Mouse (Mus musculus): ENCODE results near the gene Lilra5. TPM values are rescaled to one million over a fixed set of nuclear protein-coding genes. Genes with fewer than 3 reads are reported as not detected.
"Not testable (repeated sequence)": the region's sequence is repeated elsewhere in the genome, so short reads cannot be mapped to it uniquely, and the experiment has no call there.

Lilra5 gene
- not detected in 2 replicates for polyA plus RNA-seq (2014; fragmentation: Nextera tagmentation; extraction: Ambion mirVana)

DNA sequence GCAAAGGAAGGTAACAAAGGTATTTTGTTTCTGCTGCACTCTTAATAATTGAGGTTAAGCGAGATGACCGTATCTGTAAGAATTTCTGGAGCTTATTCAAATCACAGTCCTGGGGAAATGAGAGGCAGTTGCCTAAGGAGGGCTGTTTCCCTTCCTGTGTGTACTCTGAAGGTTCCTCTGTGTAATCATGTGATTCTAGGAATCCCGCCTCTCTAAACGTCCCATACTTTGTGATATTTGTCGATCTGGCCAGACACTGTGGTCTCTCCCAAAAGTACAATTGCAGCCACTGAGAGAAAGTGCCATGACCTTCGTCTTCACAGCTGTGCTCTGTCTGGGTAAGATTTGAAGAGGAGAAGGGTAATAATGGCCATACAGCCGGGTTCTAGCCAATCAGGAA, at the start of gene Lilra5:
Gene Lilra5 (plus strand): TSS at position 301 of the 400 bp plus-strand sequence.
- no peaks in the 10 kb centered on the region for H3K9me3 ChIP-seq (ENCODE audit: control insufficient read depth, low read length)
- H3K36me3 ChIP-seq (ENCODE audit: control insufficient read depth, insufficient read depth, low read length), result no peaks in the 10 kb centered on the region
- no peak within 1 kb of the TSS for H3K9ac ChIP-seq (replicated peaks; ENCODE audit: low read depth, low read length)
- no peaks in the 10 kb centered on the region for H3K27me3 ChIP-seq (ENCODE audit: control insufficient read depth, insufficient read depth, low read length)
- H3K27ac ChIP-seq (ENCODE audit: low read depth, low read length), result no peak within 1 kb of the TSS
- H3K4me1 ChIP-seq (ENCODE audit: control insufficient read depth, insufficient read depth, low read length), result no peaks in the 10 kb centered on the region
- ATAC-seq (ENCODE audit: low read depth), result no peak
- 79% methylated on average over 7 of the region's 7 CpGs for WGBS
- H3K4me3 ChIP-seq (ENCODE audit: low read depth, low read length), result no peak within 1 kb of the TSS
- no peak within 1 kb of the TSS for H3K4me2 ChIP-seq (ENCODE audit: low read depth, low read length)

- Histone ChIP-seq H3K4me1 (ENCODE audit: control insufficient read depth, insufficient read depth, low read length) (no peaks in the 10 kb centered on the region), H3K4me2 (ENCODE audit: low read depth, low read length) (no peak overlapping the region), H3K4me3 (ENCODE audit: low read depth, low read length) (no peak overlapping the region), H3K9me3 (ENCODE audit: control insufficient read depth, low read length) (no peaks in the 10 kb centered on the region), H3K36me3 (ENCODE audit: control insufficient read depth, insufficient read depth, low read length) (no peaks in the 10 kb centered on the region), H3K27me3 (ENCODE audit: control insufficient read depth, insufficient read depth, low read length) (no peaks in the 10 kb centered on the region), H3K27ac (ENCODE audit: low read depth, low read length) (no peak overlapping the region), H3K9ac (replicated peaks; ENCODE audit: low read depth, low read length) (no peak overlapping the region)
- ATAC-seq (ENCODE audit: low read depth), result no peak
- 84% methylated on average over 1 of the region's 1 CpGs for WGBS
Observed at GRCm38 (mm10) chr7:4207126-4207525, 30.4 kb upstream of the Lilra5 start.

GRCm38 (mm10) chr7:4208626-4209025, 28.9 kb upstream of the Lilra5 start:
- H3K9ac ChIP-seq (replicated peaks; ENCODE audit: low read depth, low read length), result no peak overlapping the region
- no peaks in the 10 kb centered on the region for H3K9me3 ChIP-seq (ENCODE audit: control insufficient read depth, low read length)
- H3K4me2 ChIP-seq (ENCODE audit: low read depth, low read length), result no peak overlapping the region
- H3K27ac ChIP-seq (ENCODE audit: low read depth, low read length), result no peak overlapping the region
- no peaks in the 10 kb centered on the region for H3K27me3 ChIP-seq (ENCODE audit: control insufficient read depth, insufficient read depth, low read length)
- 39% methylated on average over 2 of the region's 2 CpGs for WGBS
- H3K4me3 ChIP-seq (ENCODE audit: low read depth, low read length), result no peak overlapping the region
- no peaks in the 10 kb centered on the region for H3K4me1 ChIP-seq (ENCODE audit: control insufficient read depth, insufficient read depth, low read length)
- no peak for ATAC-seq (ENCODE audit: low read depth)
- H3K36me3 ChIP-seq (ENCODE audit: control insufficient read depth, insufficient read depth, low read length), result no peaks in the 10 kb centered on the region

GRCm38 (mm10) chr7:4213436-4213835, 24.1 kb upstream of the Lilra5 start:
- not testable (repeated sequence) for H3K9me3 ChIP-seq (ENCODE audit: control insufficient read depth, low read length); H3K4me2 ChIP-seq (ENCODE audit: low read depth, low read length); H3K4me3 ChIP-seq (ENCODE audit: low read depth, low read length); H3K27me3 ChIP-seq (ENCODE audit: control insufficient read depth, insufficient read depth, low read length); H3K4me1 ChIP-seq (ENCODE audit: control insufficient read depth, insufficient read depth, low read length); H3K27ac ChIP-seq (ENCODE audit: low read depth, low read length); H3K9ac ChIP-seq (replicated peaks; ENCODE audit: low read depth, low read length); ATAC-seq (ENCODE audit: low read depth); H3K36me3 ChIP-seq (ENCODE audit: control insufficient read depth, insufficient read depth, low read length)

- Histone ChIP-seq H3K4me3 (ENCODE audit: low read depth, low read length) (no peak overlapping the region), H3K36me3 (ENCODE audit: control insufficient read depth, insufficient read depth, low read length) (no peaks in the 10 kb centered on the region), H3K4me1 (ENCODE audit: control insufficient read depth, insufficient read depth, low read length) (no peaks in the 10 kb centered on the region), H3K9ac (replicated peaks; ENCODE audit: low read depth, low read length) (no peak overlapping the region), H3K27me3 (ENCODE audit: control insufficient read depth, insufficient read depth, low read length) (no peaks in the 10 kb centered on the region), H3K9me3 (ENCODE audit: control insufficient read depth, low read length) (no peaks in the 10 kb centered on the region), H3K4me2 (ENCODE audit: low read depth, low read length) (no peak overlapping the region), H3K27ac (ENCODE audit: low read depth, low read length) (no peak overlapping the region)
- no peak for ATAC-seq (ENCODE audit: low read depth)
- WGBS, result 84% methylated on average over 2 of the region's 2 CpGs
Observed at GRCm38 (mm10) chr7:4215396-4215795, 22.2 kb upstream of the Lilra5 start.

DNA sequence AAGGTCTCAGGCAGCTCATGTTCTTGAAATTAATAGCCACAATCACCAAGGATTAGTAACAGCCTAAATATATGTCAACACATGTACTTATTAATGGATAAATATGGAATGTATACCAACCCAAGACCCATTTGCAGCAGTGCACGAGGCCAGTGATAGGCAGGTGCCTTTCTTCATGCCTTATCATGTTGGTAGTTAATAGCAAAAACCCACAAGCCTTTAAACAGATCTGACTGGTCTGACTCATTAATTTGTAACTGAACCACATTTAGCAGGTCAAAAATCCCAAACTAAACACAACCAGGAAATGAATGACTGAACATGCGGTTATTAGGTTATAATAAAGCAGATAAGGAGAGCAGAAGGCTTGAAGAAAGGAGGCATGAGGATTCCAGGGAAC, 21.7 kb upstream of the Lilra5 start:
- H3K27ac ChIP-seq (ENCODE audit: low read depth, low read length), result no peak overlapping the region
- H3K4me3 ChIP-seq (ENCODE audit: low read depth, low read length), result no peak overlapping the region
- no peak overlapping the region for H3K4me2 ChIP-seq (ENCODE audit: low read depth, low read length)
- H3K4me1 ChIP-seq (ENCODE audit: control insufficient read depth, insufficient read depth, low read length), result no peaks in the 10 kb centered on the region
- 79% methylated on average over 2 of the region's 2 CpGs for WGBS
- no peaks in the 10 kb centered on the region for H3K27me3 ChIP-seq (ENCODE audit: control insufficient read depth, insufficient read depth, low read length)
- H3K9ac ChIP-seq (replicated peaks; ENCODE audit: low read depth, low read length), result no peak overlapping the region
- no peak for ATAC-seq (ENCODE audit: low read depth)
- no peaks in the 10 kb centered on the region for H3K9me3 ChIP-seq (ENCODE audit: control insufficient read depth, low read length)
- no peaks in the 10 kb centered on the region for H3K36me3 ChIP-seq (ENCODE audit: control insufficient read depth, insufficient read depth, low read length)

DNA sequence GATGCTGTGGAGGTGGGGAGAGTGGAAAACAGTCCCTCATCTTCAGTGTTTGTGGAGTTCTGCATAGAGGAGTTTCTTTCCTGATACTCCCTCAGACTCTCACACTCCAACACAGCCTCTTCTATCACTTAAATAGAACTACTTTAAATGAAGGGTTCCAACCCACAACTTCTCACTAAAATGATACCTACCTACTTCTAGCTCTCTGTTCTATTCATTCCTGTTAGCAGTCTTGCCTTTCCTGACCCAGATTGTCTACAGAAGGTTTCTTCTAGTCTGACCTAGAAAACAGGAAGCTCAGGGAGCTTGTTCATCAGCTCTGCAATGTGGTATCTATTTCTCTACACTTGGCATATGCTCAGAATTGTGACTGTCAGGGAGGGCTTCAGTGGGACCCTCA, 2.0 kb upstream of the Lilra5 start:
- no peak overlapping the region for H3K27ac ChIP-seq (ENCODE audit: low read depth, low read length)
- no peak overlapping the region for H3K4me3 ChIP-seq (ENCODE audit: low read depth, low read length)
- no peaks in the 10 kb centered on the region for H3K27me3 ChIP-seq (ENCODE audit: control insufficient read depth, insufficient read depth, low read length)
- ATAC-seq (ENCODE audit: low read depth), result no peak
- no peaks in the 10 kb centered on the region for H3K36me3 ChIP-seq (ENCODE audit: control insufficient read depth, insufficient read depth, low read length)
- H3K4me2 ChIP-seq (ENCODE audit: low read depth, low read length), result no peak overlapping the region
- no peaks in the 10 kb centered on the region for H3K4me1 ChIP-seq (ENCODE audit: control insufficient read depth, insufficient read depth, low read length)
- no peak overlapping the region for H3K9ac ChIP-seq (replicated peaks; ENCODE audit: low read depth, low read length)
- no peaks in the 10 kb centered on the region for H3K9me3 ChIP-seq (ENCODE audit: control insufficient read depth, low read length)

DNA sequence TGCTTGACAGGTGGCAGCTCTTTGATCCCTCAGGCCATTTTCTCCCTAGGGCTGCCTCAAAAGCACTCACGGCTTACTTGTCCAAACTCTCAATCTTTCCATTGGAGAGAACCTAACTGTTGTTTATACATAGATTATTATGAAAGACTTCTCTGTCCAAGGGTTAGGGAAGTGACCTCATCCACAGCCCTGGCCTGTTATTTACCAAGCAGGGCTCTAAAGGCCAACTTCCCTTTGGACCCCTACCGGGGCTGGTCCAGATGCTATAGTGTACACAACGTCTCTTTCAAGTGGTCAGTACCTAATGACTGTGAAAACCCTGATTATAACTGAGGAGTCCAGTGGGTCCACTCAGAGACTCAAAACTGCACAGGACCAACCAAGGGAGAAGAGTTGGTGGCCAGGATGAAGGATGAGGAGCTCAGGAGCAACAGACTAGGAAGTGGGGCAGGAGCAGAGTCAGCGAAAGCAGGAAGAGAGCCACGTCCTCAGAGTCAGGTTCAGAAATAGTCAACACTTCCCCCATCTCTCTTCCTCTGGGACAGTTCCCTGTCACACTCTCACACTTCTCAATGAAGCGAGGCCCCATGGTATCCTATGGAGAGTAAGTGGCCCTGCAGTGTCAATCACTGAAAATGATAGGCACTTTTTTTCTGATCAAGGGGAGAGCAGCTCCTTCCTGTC, 1.6 kb downstream of the Lilra5 start:
- H3K4me1 ChIP-seq (ENCODE audit: control insufficient read depth, insufficient read depth, low read length), result no peaks in the 10 kb centered on the region
- H3K4me2 ChIP-seq (ENCODE audit: low read depth, low read length), result no peak overlapping the region
- no peaks in the 10 kb centered on the region for H3K9me3 ChIP-seq (ENCODE audit: control insufficient read depth, low read length)
- no peak overlapping the region for H3K9ac ChIP-seq (replicated peaks; ENCODE audit: low read depth, low read length)
- H3K27ac ChIP-seq (ENCODE audit: low read depth, low read length), result no peak overlapping the region
- ATAC-seq (ENCODE audit: low read depth), result no peak
- H3K4me3 ChIP-seq (ENCODE audit: low read depth, low read length), result no peak overlapping the region
- 78% methylated on average over 6 of the region's 6 CpGs for WGBS
- H3K27me3 ChIP-seq (ENCODE audit: control insufficient read depth, insufficient read depth, low read length), result no peaks in the 10 kb centered on the region
- H3K36me3 ChIP-seq (ENCODE audit: control insufficient read depth, insufficient read depth, low read length), result no peaks in the 10 kb centered on the region

DNA sequence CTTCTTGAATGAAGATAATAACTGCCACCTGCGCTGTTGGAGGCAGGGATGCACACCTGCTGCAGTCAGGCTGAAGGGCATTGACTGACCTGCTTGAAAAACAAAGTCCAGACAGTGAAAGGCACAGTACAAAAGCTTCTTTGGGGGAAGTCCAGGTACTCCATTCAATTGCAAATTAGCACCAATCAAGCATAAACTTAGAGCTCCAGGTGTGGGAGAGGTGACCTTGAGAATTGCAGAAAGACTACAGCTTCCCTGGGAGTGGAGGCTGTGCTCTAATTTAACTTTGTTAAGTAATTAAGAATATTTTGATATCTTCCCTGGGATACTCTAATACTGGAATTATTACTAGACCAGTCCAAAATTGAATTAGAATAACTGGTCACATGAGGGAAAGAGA, 13.7 kb downstream of the Lilra5 start:
- not testable (repeated sequence) for H3K27ac ChIP-seq (ENCODE audit: low read depth, low read length); H3K4me3 ChIP-seq (ENCODE audit: low read depth, low read length); H3K4me1 ChIP-seq (ENCODE audit: control insufficient read depth, insufficient read depth, low read length); H3K9me3 ChIP-seq (ENCODE audit: control insufficient read depth, low read length); ATAC-seq (ENCODE audit: low read depth); H3K36me3 ChIP-seq (ENCODE audit: control insufficient read depth, insufficient read depth, low read length); H3K4me2 ChIP-seq (ENCODE audit: low read depth, low read length); H3K9ac ChIP-seq (replicated peaks; ENCODE audit: low read depth, low read length); H3K27me3 ChIP-seq (ENCODE audit: control insufficient read depth, insufficient read depth, low read length)
- 77% methylated on average over 1 of the region's 1 CpGs for WGBS

All from neural tube, embryonic 14.5 days (tissue).